Mouse (Mus musculus): ENCODE measurements at regions not wholly inside any gene's neighbourhood (a gene's known extent, or its start where the extent isn't known, plus 50 kb on each side); places are given as distances from the start of the nearest gene placed in this dataset.

DNA sequence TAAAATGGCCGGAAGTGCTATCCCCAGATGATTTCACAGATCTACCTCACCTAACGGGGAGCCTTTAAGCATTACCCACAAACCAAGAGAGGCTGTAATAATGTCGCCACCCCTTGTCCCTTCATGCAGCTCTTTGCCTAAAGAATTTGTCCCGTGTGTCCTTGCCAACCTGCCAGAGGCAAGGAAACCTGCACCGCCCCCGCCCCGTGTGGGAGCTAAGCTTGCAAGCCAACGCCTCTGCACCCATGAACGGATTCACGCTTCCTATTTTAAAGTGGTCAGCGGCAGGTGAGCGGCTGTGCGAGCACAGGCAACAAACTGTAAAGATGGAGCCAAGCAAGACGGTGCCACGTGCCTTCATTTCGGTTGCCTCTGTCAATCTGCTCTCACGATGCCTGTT, 63.1 kb downstream of the Gm11011 start:
- Histone ChIP-seq H3K27me3 (replicated peaks; ENCODE audit: control insufficient read depth, insufficient read depth, low read length) (no peaks in the 10 kb centered on the region), H3K4me3 (ENCODE audit: low read length) (no peak overlapping the region), H3K27ac (ENCODE audit: low read depth, low read length) (no peak overlapping the region), H3K9me3 (ENCODE audit: control insufficient read depth, low read length) (no peaks in the 10 kb centered on the region), H3K9ac (ENCODE audit: low read depth, low read length) (no peak overlapping the region), H3K4me1 (ENCODE audit: control insufficient read depth, insufficient read depth, low read depth, low read length) (no peaks in the 10 kb centered on the region), H3K36me3 (ENCODE audit: control insufficient read depth, insufficient read depth, low read length) (no peaks in the 10 kb centered on the region), H3K4me2 (ENCODE audit: low read length) (no peak overlapping the region)
- no peak for ATAC-seq
- 84% methylated on average over 17 of the region's 17 CpGs for WGBS

DNA sequence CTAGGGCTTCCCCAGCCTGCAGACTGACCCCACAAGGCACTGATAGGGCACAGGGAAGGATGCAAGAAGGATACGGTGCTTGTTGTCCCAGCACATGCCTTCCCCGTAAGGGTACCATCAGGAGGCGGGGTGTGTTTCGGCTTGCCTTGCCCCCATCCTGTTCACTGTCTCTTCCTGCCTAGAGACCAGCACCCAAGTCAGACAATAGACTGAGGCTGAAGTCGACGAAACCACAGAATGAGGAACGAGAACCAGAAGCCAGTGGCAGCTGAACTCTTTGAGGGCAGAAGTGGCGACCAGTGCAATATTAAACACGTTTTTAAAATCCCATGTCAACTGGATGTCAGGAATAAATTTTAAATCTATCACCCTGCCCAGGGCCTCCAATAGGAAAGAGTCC, 67.6 kb downstream of the Gm11011 start:
- Histone ChIP-seq H3K4me1 (ENCODE audit: control insufficient read depth, insufficient read depth, low read depth, low read length) (peaks cover 3% of the 10 kb centered on the region; the same call in 1 of the 2 replicates), H3K36me3 (ENCODE audit: control insufficient read depth, insufficient read depth, low read length) (no peaks in the 10 kb centered on the region), H3K27me3 (replicated peaks; ENCODE audit: control insufficient read depth, insufficient read depth, low read length) (no peaks in the 10 kb centered on the region), H3K9me3 (ENCODE audit: control insufficient read depth, low read length) (no peaks in the 10 kb centered on the region), H3K4me2 (ENCODE audit: low read length) (no peak overlapping the region), H3K4me3 (ENCODE audit: low read length) (no peak overlapping the region), H3K27ac (ENCODE audit: low read depth, low read length) (no peak overlapping the region), H3K9ac (ENCODE audit: low read depth, low read length) (no peak overlapping the region)
- ATAC-seq = no peak
- WGBS = 75% methylated on average over 9 of the region's 9 CpGs

DNA sequence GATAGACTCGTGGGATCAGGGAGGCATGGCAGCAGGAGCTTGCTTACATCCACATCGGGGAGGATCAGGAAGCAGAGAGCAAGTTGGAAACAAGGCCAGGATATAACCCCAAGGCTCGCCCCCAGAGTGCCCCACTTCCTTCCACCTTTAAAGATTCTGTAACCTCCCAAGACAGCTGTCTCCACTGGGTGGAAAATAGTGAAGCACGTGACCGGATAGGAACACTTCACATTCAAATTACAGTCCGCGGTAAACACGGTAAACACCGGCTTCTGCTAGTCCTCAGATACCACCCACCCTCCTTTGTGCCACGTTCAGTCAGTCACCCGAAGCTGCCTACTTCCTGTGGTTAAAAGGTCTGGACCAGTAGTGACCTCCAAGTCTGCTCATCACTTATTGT, 72.2 kb downstream of the Gm11011 start:
- WGBS = 68% methylated on average over 11 of the region's 11 CpGs
- H3K27ac ChIP-seq (ENCODE audit: low read depth, low read length) = peak overlapping the region; percentile 29; the same call in 1 of the 2 replicates

DNA sequence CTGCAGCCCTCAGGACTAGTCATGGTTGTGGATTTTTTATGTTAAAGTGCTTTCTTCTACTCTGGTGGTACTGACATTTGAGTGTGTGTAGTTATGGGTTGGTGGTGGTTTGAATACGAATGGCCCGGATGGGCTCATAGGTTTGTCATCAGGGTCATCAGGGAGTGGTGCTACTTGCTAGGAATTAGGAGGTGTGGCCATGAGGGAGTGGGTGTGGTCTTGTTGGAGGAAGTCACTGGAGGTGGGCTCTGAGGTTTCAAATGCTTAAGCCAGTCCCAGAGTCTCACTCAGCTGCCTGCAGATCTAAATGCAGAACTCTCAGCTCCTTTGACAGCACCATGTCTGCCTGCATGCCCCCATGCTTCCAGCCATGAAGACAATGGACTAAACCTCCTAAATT, 76.8 kb downstream of the Gm11011 start:
- ATAC-seq = no peak
- Histone ChIP-seq H3K4me1 (ENCODE audit: control insufficient read depth, insufficient read depth, low read depth, low read length) (no peaks in the 10 kb centered on the region), H3K36me3 (ENCODE audit: control insufficient read depth, insufficient read depth, low read length) (no peaks in the 10 kb centered on the region), H3K9me3 (ENCODE audit: control insufficient read depth, low read length) (no peaks in the 10 kb centered on the region), H3K4me2 (ENCODE audit: low read length) (no peak overlapping the region), H3K9ac (ENCODE audit: low read depth, low read length) (no peak overlapping the region), H3K27ac (ENCODE audit: low read depth, low read length) (no peak overlapping the region), H3K27me3 (replicated peaks; ENCODE audit: control insufficient read depth, insufficient read depth, low read length) (no peaks in the 10 kb centered on the region), H3K4me3 (ENCODE audit: low read length) (no peak overlapping the region)
- WGBS = 96% methylated on average over 2 of the region's 2 CpGs

More for the DNA sequence above, 72.2 kb downstream of the Gm11011 start:
- Histone ChIP-seq H3K4me2 (ENCODE audit: low read length) (no peak overlapping the region), H3K9ac (ENCODE audit: low read depth, low read length) (no peak overlapping the region), H3K4me1 (ENCODE audit: control insufficient read depth, insufficient read depth, low read depth, low read length) (peaks cover 3% of the 10 kb centered on the region; the same call in 1 of the 2 replicates), H3K27me3 (replicated peaks; ENCODE audit: control insufficient read depth, insufficient read depth, low read length) (no peaks in the 10 kb centered on the region), H3K36me3 (ENCODE audit: control insufficient read depth, insufficient read depth, low read length) (no peaks in the 10 kb centered on the region), H3K9me3 (ENCODE audit: control insufficient read depth, low read length) (no peaks in the 10 kb centered on the region), H3K4me3 (ENCODE audit: low read length) (no peak overlapping the region)
- ATAC-seq = no peak

DNA sequence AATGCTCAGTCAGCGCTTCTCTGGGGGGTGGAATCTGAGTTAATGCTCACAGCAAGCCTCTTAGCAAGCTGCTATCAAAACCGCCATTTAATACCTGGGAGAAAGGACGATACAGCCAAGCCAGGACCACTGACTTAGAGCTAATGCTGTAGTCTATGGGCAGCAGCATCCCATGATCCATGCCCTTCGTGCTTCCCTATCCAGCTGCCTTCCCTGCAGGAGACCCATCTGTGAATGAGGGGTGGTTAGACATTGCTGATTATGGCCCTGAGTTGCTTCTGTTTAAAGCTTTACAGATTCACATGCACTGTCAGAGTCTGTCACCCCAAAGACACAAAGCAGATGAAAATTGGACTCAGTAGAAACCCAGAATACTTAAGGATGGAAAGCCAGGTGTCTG, 78.1 kb downstream of the Gm11011 start:
- Histone ChIP-seq H3K9ac (ENCODE audit: low read depth, low read length) (no peak overlapping the region), H3K4me2 (ENCODE audit: low read length) (no peak overlapping the region), H3K27ac (ENCODE audit: low read depth, low read length) (no peak overlapping the region), H3K36me3 (ENCODE audit: control insufficient read depth, insufficient read depth, low read length) (no peaks in the 10 kb centered on the region), H3K4me1 (ENCODE audit: control insufficient read depth, insufficient read depth, low read depth, low read length) (no peaks in the 10 kb centered on the region), H3K9me3 (ENCODE audit: control insufficient read depth, low read length) (no peaks in the 10 kb centered on the region), H3K27me3 (replicated peaks; ENCODE audit: control insufficient read depth, insufficient read depth, low read length) (no peaks in the 10 kb centered on the region), H3K4me3 (ENCODE audit: low read length) (no peak overlapping the region)
- ATAC-seq = no peak
- WGBS = 72% methylated on average over 4 of the region's 4 CpGs

DNA sequence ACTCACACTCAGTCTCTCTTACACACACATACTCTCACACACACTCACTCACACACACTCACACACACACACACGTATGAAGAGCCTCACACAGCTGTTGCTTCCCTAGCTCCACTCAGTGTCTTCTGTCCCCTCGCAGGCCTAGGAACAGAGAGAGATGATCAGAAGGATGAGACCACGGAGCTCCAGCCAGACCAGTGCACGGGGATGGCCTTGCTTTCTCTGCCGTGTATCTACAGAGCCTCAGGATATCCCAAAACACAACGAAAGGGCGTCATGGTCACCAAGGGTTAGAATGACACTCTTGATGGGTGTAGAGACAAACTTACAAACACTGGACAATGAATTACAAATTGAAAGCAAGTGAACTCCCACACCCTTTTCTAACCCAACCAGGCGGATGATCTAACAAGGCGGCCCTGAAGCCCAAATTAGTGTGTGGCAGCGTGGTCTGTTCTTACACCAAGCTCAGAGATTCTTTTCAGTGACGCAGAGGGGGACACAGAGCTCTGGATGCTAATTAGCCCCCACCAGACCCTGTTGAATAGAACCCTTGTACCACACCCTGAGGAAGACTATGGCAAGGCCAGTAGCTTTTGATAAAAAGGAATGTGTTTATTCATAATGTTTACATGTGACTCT, 83.0 kb downstream of the Gm11011 start:
- Histone ChIP-seq H3K4me2 (ENCODE audit: low read length) (no peak overlapping the region), H3K27ac (ENCODE audit: low read depth, low read length) (no peak overlapping the region), H3K9me3 (ENCODE audit: control insufficient read depth, low read length) (no peaks in the 10 kb centered on the region), H3K4me3 (ENCODE audit: low read length) (no peak overlapping the region), H3K27me3 (replicated peaks; ENCODE audit: control insufficient read depth, insufficient read depth, low read length) (no peaks in the 10 kb centered on the region), H3K36me3 (ENCODE audit: control insufficient read depth, insufficient read depth, low read length) (no peaks in the 10 kb centered on the region), H3K4me1 (ENCODE audit: control insufficient read depth, insufficient read depth, low read depth, low read length) (no peaks in the 10 kb centered on the region; the same call in 1 of the 2 replicates), H3K9ac (ENCODE audit: low read depth, low read length) (no peak overlapping the region)
- WGBS = 65% methylated on average over 11 of the region's 11 CpGs
- ATAC-seq = no peak

DNA sequence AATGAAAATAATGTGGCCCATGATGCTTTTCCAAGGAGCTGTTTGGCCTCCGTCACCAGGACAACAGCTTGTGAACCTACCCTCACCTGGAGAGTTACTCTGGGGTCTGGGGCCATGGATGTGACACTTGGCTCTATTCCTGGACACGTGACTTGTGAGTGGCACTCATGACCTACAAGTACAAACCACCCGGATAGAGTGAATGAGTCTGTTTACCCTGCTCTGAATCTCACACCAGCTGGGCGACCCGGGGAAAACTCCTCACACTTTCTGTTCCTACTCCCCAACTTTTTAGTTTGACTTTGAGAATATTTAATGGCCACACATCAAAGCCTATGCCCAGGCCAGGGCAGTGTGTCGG, 84.0 kb downstream of the Gm11011 start:
- WGBS = 79% methylated on average over 6 of the region's 6 CpGs
- Histone ChIP-seq H3K27me3 (replicated peaks; ENCODE audit: control insufficient read depth, insufficient read depth, low read length) (no peaks in the 10 kb centered on the region), H3K4me3 (ENCODE audit: low read length) (no peak overlapping the region), H3K4me2 (ENCODE audit: low read length) (no peak overlapping the region), H3K27ac (ENCODE audit: low read depth, low read length) (no peak overlapping the region), H3K4me1 (ENCODE audit: control insufficient read depth, insufficient read depth, low read depth, low read length) (no peaks in the 10 kb centered on the region; the same call in 1 of the 2 replicates), H3K36me3 (ENCODE audit: control insufficient read depth, insufficient read depth, low read length) (no peaks in the 10 kb centered on the region), H3K9ac (ENCODE audit: low read depth, low read length) (no peak overlapping the region), H3K9me3 (ENCODE audit: control insufficient read depth, low read length) (no peaks in the 10 kb centered on the region)
- no peak for ATAC-seq

DNA sequence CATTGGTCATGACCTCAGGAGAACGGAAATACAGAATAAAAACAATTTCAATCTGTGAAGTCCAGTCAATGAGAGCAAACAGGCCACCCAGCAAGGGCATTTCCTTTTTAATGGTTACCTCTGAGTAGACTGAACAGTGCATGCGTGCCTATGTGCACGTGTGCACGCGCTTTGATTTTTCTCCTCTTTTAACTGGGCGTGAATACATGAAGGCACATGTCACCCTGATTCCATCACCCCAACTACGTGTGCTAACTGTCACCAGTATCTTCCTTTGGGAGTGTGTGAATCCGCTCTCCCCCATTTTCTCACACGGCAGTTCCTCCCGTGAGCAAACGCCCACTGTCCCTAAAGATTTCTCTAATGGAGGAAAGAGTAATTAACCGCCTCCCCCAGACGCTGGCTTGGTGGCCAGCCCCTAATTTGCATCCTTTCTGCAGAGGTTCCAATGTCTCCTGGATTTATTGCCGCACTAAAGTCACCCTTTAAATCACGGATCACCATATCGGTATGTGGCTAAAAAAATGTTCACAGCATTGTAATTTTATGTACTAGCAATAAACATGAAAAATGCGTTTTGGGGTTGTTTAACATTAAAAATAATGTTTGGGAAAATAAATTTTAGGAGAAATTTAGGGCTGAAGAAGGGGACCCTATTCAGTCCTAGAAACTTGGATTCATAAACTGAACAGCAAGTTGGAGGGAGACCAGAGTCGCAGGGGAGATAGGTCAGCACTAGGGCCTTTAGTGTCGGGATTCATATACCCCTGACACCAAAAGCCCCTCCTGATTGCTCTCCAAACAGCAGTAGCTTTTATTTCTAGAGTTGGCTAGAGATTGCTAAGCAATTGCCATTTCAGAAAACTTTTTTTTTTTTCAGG, 84.6 kb downstream of the Gm11011 start:
- Histone ChIP-seq H3K27me3 (replicated peaks; ENCODE audit: control insufficient read depth, insufficient read depth, low read length) (no peaks in the 10 kb centered on the region), H3K36me3 (ENCODE audit: control insufficient read depth, insufficient read depth, low read length) (no peaks in the 10 kb centered on the region), H3K4me3 (ENCODE audit: low read length) (no peak overlapping the region), H3K27ac (ENCODE audit: low read depth, low read length) (no peak overlapping the region), H3K9ac (ENCODE audit: low read depth, low read length) (no peak overlapping the region), H3K4me2 (ENCODE audit: low read length) (no peak overlapping the region), H3K4me1 (ENCODE audit: control insufficient read depth, insufficient read depth, low read depth, low read length) (no peaks in the 10 kb centered on the region; the same call in 1 of the 2 replicates), H3K9me3 (ENCODE audit: control insufficient read depth, low read length) (no peaks in the 10 kb centered on the region)
- 59% methylated on average over 19 of the region's 19 CpGs for WGBS
- no peak for ATAC-seq

DNA sequence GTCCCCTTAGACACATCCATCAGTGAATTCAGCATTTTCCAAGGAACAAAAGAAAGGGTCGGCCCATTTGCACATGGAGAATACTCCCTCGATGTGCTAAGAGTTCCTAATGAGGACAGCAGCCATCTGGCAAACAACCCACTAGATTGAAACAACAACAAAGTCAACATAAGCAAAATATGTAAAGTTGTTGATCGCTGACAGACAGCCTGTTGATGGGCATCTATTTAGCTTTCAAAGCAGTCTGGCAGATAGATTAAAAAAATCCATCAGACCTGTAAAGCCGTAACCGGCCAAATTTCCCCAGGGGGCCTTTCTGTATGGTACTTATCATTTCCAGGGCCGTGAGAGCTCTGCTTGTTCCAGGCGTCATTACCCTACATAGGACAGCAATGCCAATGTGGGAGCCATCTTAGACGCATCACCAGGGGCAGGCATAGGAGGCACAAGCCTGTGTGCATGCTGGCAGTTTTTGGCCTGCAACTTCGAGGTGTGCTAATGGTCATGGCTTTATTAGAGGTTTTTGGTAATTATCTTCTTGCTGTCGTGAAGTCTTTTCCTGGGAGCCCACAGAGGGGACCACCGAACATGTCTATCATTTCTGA, 85.7 kb downstream of the Gm11011 start:
- WGBS = 54% methylated on average over 11 of the region's 11 CpGs
- no peak; the same call in 1 of the 2 replicates for ATAC-seq
- H3K4me3 ChIP-seq (ENCODE audit: low read length) = no peak overlapping the region
- no peaks in the 10 kb centered on the region; the same call in 1 of the 2 replicates for H3K4me1 ChIP-seq (ENCODE audit: control insufficient read depth, insufficient read depth, low read depth, low read length)
- no peak overlapping the region for H3K4me2 ChIP-seq (ENCODE audit: low read length)
- no peak overlapping the region for H3K9ac ChIP-seq (ENCODE audit: low read depth, low read length)
- H3K27me3 ChIP-seq (replicated peaks; ENCODE audit: control insufficient read depth, insufficient read depth, low read length) = no peaks in the 10 kb centered on the region
- no peaks in the 10 kb centered on the region for H3K36me3 ChIP-seq (ENCODE audit: control insufficient read depth, insufficient read depth, low read length)
- no peak overlapping the region for H3K27ac ChIP-seq (ENCODE audit: low read depth, low read length)
- H3K9me3 ChIP-seq (ENCODE audit: control insufficient read depth, low read length) = no peaks in the 10 kb centered on the region

Measured in hindbrain, embryonic 16.5 days (tissue).